In the genomic region with DNA sequence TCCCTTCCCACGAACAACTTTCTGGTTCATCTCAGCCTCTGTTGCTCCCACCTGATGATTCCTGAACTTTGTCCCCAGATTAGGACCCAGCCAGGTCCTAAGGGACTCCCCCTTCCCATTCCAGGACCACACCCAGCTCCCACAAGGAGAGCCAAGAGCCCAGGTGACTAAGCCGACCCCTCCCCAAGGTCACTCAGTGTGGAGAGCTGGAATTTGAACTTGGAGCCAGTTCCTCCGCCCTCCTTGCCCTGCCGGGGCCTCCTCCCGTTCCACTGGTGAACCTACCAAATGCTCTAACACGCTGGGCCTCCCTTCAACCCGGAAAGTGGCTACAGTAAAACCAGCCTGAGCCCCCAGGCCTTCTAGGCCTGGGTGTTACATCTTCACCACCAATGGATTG, we compare ENCODE assay signal across 10 mouse cellular contexts. TPM values are rescaled to one million over a fixed set of nuclear protein-coding genes. Genes with fewer than 3 reads are reported as not detected.
DNase-seq lines count a peak whose midpoint lies in the region; ATAC-seq and TF ChIP-seq lines count a peak whose summit lies in the region.
"Had no signal": no experiment of that assay in that cellular context is flagged by ENCODE, and none has a peak within 500 bp of the region (broad histone marks: within the 10 kb centered on the region; RNA-seq: fewer than 3 reads in every experiment).

No protein-coding gene starts in this region.

- WGBS in liver, embryonic 13.5 days (ENCODE audit: insufficient replicate concordance): 61% methylated on average over 7 of the region's 7 CpGs
- WGBS in hindbrain, embryonic 10.5 days: 82% methylated on average over 7 of the region's 7 CpGs

- 0 out of 2 replicates have a peak, but pooled peaks have one; percentile 5 for ATAC-seq in liver, embryonic 13.5 days (ENCODE audit: low read depth)
- ATAC-seq: hindbrain, postnatal 0 days had no signal

- TF ChIP-seq CTCF in gastrocnemius, adult 2 months (IDR thresholded peaks at IDR 0.05): no peak

- H3K9me3 ChIP-seq in liver, embryonic 13.5 days (replicated peaks): no peaks in the 10 kb centered on the region
- H3K9me3 ChIP-seq in hindbrain, embryonic 10.5 days: no peaks in the 10 kb centered on the region

- no peak overlapping the region for H3K27ac ChIP-seq in gastrocnemius, adult 2 months
- peak overlapping the region; percentile 79 for H3K27ac ChIP-seq in liver, embryonic 13.5 days
- H3K27ac ChIP-seq in hindbrain, embryonic 10.5 days: no peak overlapping the region
- H3K27ac ChIP-seq: hindbrain, postnatal 0 days had no signal

- peak overlapping the region; percentile 64 for H3K4me3 ChIP-seq in gastrocnemius, adult 2 months
- 0 out of 2 replicates have a peak overlapping the region, but pooled peaks have one; percentile 40 for H3K4me3 ChIP-seq in liver, embryonic 13.5 days (replicated peaks)
- H3K4me3 ChIP-seq in hindbrain, embryonic 10.5 days: no peak overlapping the region

- intact Hi-C loops in gastrocnemius, adult 2 months (cut with DNase I): no loop called here

- H3K36me3 ChIP-seq in liver, embryonic 13.5 days: no peaks in the 10 kb centered on the region
- peaks cover 12% of the 10 kb centered on the region for H3K36me3 ChIP-seq in hindbrain, embryonic 10.5 days

- peaks cover 16% of the 10 kb centered on the region for H3K27me3 ChIP-seq in liver, embryonic 13.5 days
- H3K27me3 ChIP-seq in hindbrain, embryonic 10.5 days (ENCODE audit: insufficient read depth, poor library complexity, severe bottlenecking): peaks cover 45% of the 10 kb centered on the region

- DNase-seq in gastrocnemius, adult 2 months: no peak
- DNase-seq in gastrocnemius, postnatal 4 days (ENCODE audit: low spot score in 2 of 2): no peak
- peak; percentile 54 for DNase-seq in ES-CJ7 (ENCODE audit: low read depth, low spot score)
- DNase-seq in kidney, adult 9 months: peak; percentile 82
- no peak for DNase-seq in liver, embryonic 13.5 days
- DNase-seq in layer of hippocampus, adult 8-10 months (ENCODE audit: low spot score in 2 of 2): no peak
- no peak for DNase-seq in cerebellum, adult 8-10 months
- DNase-seq in hindbrain, embryonic 10.5 days (ENCODE audit: low spot score): no peak

- peak overlapping the region; percentile 26; the same call in 1 of the 2 replicates for H3K9ac ChIP-seq in liver, embryonic 13.5 days

- H3K4me1 ChIP-seq in liver, embryonic 13.5 days (replicated peaks): peaks cover 36% of the 10 kb centered on the region
- peaks cover 32% of the 10 kb centered on the region for H3K4me1 ChIP-seq in hindbrain, embryonic 10.5 days (replicated peaks)

- peak overlapping the region; percentile 69 for H3K4me2 ChIP-seq in liver, embryonic 13.5 days

RNA-seq across cellular contexts. Expression of a gene that starts 1.3 kb away (rescaled TPM):
- total RNA-seq in gastrocnemius, adult 2 months (2021): 1 to 10 TPM; 2.6 to 3.1 TPM
- 1 to 10 TPM; 2.4 to 2.5 TPM for total RNA-seq in gastrocnemius, postnatal 4 days (2021)
- polyA plus RNA-seq in liver, embryonic 13.5 days (2015; fragmentation: Nextera tagmentation; extraction: Ambion mirVana): 5.1 and 6.6 TPM in 2 replicates
- 1 to 10 TPM; 3.6 to 7.2 (median 6.4) TPM for total RNA-seq in layer of hippocampus, adult 8-10 months (2022)
- 6.7 and 6.8 TPM in 2 replicates for polyA plus RNA-seq in hindbrain, embryonic 10.5 days (2016; fragmentation: Nextera tagmentation; extraction: Ambion mirVana)
- total RNA-seq: granulocyte monocyte progenitor cell, adult 5-6 weeks had no signal

RNA-seq across cellular contexts. Expression of a gene that starts 12.5 kb away (rescaled TPM):
- 10 to 100 TPM; 11.5 to 16.9 TPM for total RNA-seq in gastrocnemius, adult 2 months (2021)
- 10 to 100 TPM; 14.2 to 14.6 TPM for total RNA-seq in gastrocnemius, postnatal 4 days (2021)
- 18.2 and 19.6 TPM in 2 replicates for polyA plus RNA-seq in liver, embryonic 13.5 days (2015; fragmentation: Nextera tagmentation; extraction: Ambion mirVana)
- 10 to 100 TPM; 32.4 to 36.5 (median 34.7) TPM for total RNA-seq in layer of hippocampus, adult 8-10 months (2022)
- polyA plus RNA-seq in hindbrain, embryonic 10.5 days (2016; fragmentation: Nextera tagmentation; extraction: Ambion mirVana): 53.7 and 57.8 TPM in 2 replicates

RNA-seq across cellular contexts. Expression of a gene that starts 12.5 kb away (rescaled TPM):
- total RNA-seq in gastrocnemius, adult 2 months (2021): 10 to 100 TPM; 13.3 to 14.0 TPM
- 10 to 100 TPM; 44.6 to 50.4 TPM for total RNA-seq in gastrocnemius, postnatal 4 days (2021)
- 16.3 and 17.1 TPM in 2 replicates for polyA plus RNA-seq in liver, embryonic 13.5 days (2015; fragmentation: Nextera tagmentation; extraction: Ambion mirVana)
- total RNA-seq in layer of hippocampus, adult 8-10 months (2022): 10 to 100 TPM; 67.9 to 84.7 (median 78.5) TPM
- 56.8 and 71.6 TPM in 2 replicates for polyA plus RNA-seq in hindbrain, embryonic 10.5 days (2016; fragmentation: Nextera tagmentation; extraction: Ambion mirVana)

RNA-seq across cellular contexts. Expression of a gene that starts 48.2 kb away (rescaled TPM):
- not detected for total RNA-seq in gastrocnemius, adult 2 months (2021)
- total RNA-seq in gastrocnemius, postnatal 4 days (2021): under 1 TPM; 0.16 to 0.25 TPM
- 0.03 TPM in 1 of 2 replicates, not detected in the other for polyA plus RNA-seq in liver, embryonic 13.5 days (2015; fragmentation: Nextera tagmentation; extraction: Ambion mirVana)
- total RNA-seq in layer of hippocampus, adult 8-10 months (2022): under 1 TPM in 1 of 4 experiments, not detected in 3; 0.27 TPM
- polyA plus RNA-seq in hindbrain, embryonic 10.5 days (2016; fragmentation: Nextera tagmentation; extraction: Ambion mirVana): 0.34 and 0.35 TPM in 2 replicates
- total RNA-seq: granulocyte monocyte progenitor cell, adult 5-6 weeks had no signal

RNA-seq across cellular contexts. Expression of a gene that starts 52.0 kb away (rescaled TPM):
- total RNA-seq in gastrocnemius, adult 2 months (2021): 10 to 100 TPM; 77.5 to 88.3 TPM
- total RNA-seq in gastrocnemius, postnatal 4 days (2021): 100 to 1,000 TPM; 120 to 128 TPM
- polyA plus RNA-seq in liver, embryonic 13.5 days (2015; fragmentation: Nextera tagmentation; extraction: Ambion mirVana): 518 and 542 TPM in 2 replicates
- total RNA-seq in layer of hippocampus, adult 8-10 months (2022): 100 to 1,000 TPM; 107 to 127 (median 116) TPM
- 336 and 378 TPM in 2 replicates for polyA plus RNA-seq in hindbrain, embryonic 10.5 days (2016; fragmentation: Nextera tagmentation; extraction: Ambion mirVana)

Comparison
In these comparisons a context has a peak if more than half of its experiments do, and no peak if none do; other contexts are left out.
1. DNase-seq: peak in ES-CJ7 (single experiment) and kidney, adult 9 months (single experiment); none in gastrocnemius, adult 2 months (single experiment), gastrocnemius, postnatal 4 days (0 of 2), liver, embryonic 13.5 days (single experiment), layer of hippocampus, adult 8-10 months (0 of 2), cerebellum, adult 8-10 months (single experiment) and hindbrain, embryonic 10.5 days (single experiment).